Mouse (Mus musculus) stomach, embryonic 16.5 days (tissue): ENCODE measurements around the gene Jhy. TPM values are rescaled to one million over a fixed set of nuclear protein-coding genes. Genes with fewer than 3 reads are reported as not detected.
A peak's percentile ranks its signal among the peaks of the same experiment; 100 is the strongest.

Experiments
- ATAC-seq: fragments of 200-750 bp; cut with Nextera tagmentation; 2 replicates; pipeline ENCODE4 v1.8.0; 2017; ENCODE audit warnings: moderate number of reproducible peaks, moderate TSS enrichment; ENCODE audit not compliant: insufficient read depth, low FRiP score
- H3K27ac ChIP-seq: fragments of 300-500 bp; sonication (generic); 2 replicates; pipeline ENCODE4 v1.5.1; 2014; ENCODE audit warnings: low read length
- H3K27me3 ChIP-seq: fragments of 300-500 bp; sonication (generic); 2 replicates; pipeline ENCODE4 v1.6.1; 2014; ENCODE audit warnings: low read length, control low read depth, mixed read lengths; ENCODE audit not compliant: control insufficient read depth, insufficient read depth
- H3K36me3 ChIP-seq: fragments of 300-500 bp; sonication (generic); 2 replicates; pipeline ENCODE4 v1.6.1; 2014; ENCODE audit warnings: low read length; ENCODE audit not compliant: control insufficient read depth, insufficient read depth
- H3K4me1 ChIP-seq: fragments of 300-500 bp; sonication (generic); 2 replicates; pipeline ENCODE4 v1.6.1; 2014; ENCODE audit warnings: low read length, control low read depth, mixed read lengths; ENCODE audit not compliant: control insufficient read depth, insufficient read depth
- H3K4me2 ChIP-seq: fragments of 300-500 bp; sonication (generic); 2 replicates; pipeline ENCODE4 v1.6.1; 2014; ENCODE audit warnings: low read depth, low read length, mixed read lengths
- H3K4me3 ChIP-seq: fragments of 300-500 bp; sonication (generic); replicated peaks from 2 replicates; pipeline ENCODE4 v1.5.1; 2014; ENCODE audit warnings: mild to moderate bottlenecking, low read length
- H3K9ac ChIP-seq: fragments of 300-500 bp; sonication (generic); 2 replicates; pipeline ENCODE4 v1.6.1; 2014; ENCODE audit warnings: low read length
- H3K9me3 ChIP-seq: fragments of 300-500 bp; sonication (generic); replicated peaks from 2 replicates; pipeline ENCODE4 v1.6.1; 2016; ENCODE audit warnings: low read length, control low read depth; ENCODE audit not compliant: control insufficient read depth
- WGBS: fragments of 180-500 bp; shearing (Covaris S2); extraction: QIAGEN DNeasy Blood & Tissue Kit; methylation state at CpG from one replicate; pipeline ENCODE4 v1.1.7; 2014; 5-methylcytosine and 5-hydroxymethylcytosine counted together
- polyA plus RNA-seq: library from polyadenylated mRNA; unstranded; fragments of >200 nt; fragmentation: Nextera tagmentation; extraction: Ambion mirVana; gene quantifications from 2 replicates; pipeline ENCODE4 v1.2.1, GENCODE M21; 2015

The Jhy gene
- polyA plus RNA-seq, 1 experiment from 2014 or later: not detected

GRCm38 (mm10) chr9:40989940-40990588 is 26.1 kb upstream of the Jhy start:
- no peak for ATAC-seq
- H3K36me3 ChIP-seq: no peaks in the 10 kb centered on the region
- no peaks in the 10 kb centered on the region for H3K9me3 ChIP-seq
- H3K4me1 ChIP-seq: no peaks in the 10 kb centered on the region
- H3K27me3 ChIP-seq: no peaks in the 10 kb centered on the region
- no peak overlapping the region for H3K9ac ChIP-seq
- 39% methylated on average over 4 of the region's 4 CpGs for WGBS
- no peak overlapping the region for H3K27ac ChIP-seq
- no peak overlapping the region for H3K4me2 ChIP-seq
- H3K4me3 ChIP-seq: no peak overlapping the region

GRCm38 (mm10) chr9:40984313-40984712 is 20.4 kb upstream of the Jhy start:
- ATAC-seq: no peak
- Histone ChIP-seq H3K9me3 (no peaks in the 10 kb centered on the region), H3K4me1 (no peaks in the 10 kb centered on the region), H3K27me3 (no peaks in the 10 kb centered on the region), H3K27ac (no peak overlapping the region), H3K4me2 (no peak overlapping the region), H3K9ac (no peak overlapping the region), H3K4me3 (no peak overlapping the region), H3K36me3 (no peaks in the 10 kb centered on the region)
- 68% methylated on average over 3 of the region's 3 CpGs for WGBS

- no peak overlapping the region for H3K27ac ChIP-seq
- H3K4me3 ChIP-seq: no peak overlapping the region
- no peak overlapping the region for H3K9ac ChIP-seq
- no peak overlapping the region for H3K4me2 ChIP-seq
- H3K9me3 ChIP-seq: no peaks in the 10 kb centered on the region
- no peaks in the 10 kb centered on the region for H3K4me1 ChIP-seq
- 70% methylated on average over 3 of the region's 3 CpGs for WGBS
- ATAC-seq: no peak
- no peaks in the 10 kb centered on the region for H3K27me3 ChIP-seq
- H3K36me3 ChIP-seq: no peaks in the 10 kb centered on the region
Observed at GRCm38 (mm10) chr9:40983758-40984157, 19.8 kb upstream of the Jhy start.

- Histone ChIP-seq H3K4me1 (no peaks in the 10 kb centered on the region), H3K27ac (no peak overlapping the region), H3K9me3 (no peaks in the 10 kb centered on the region), H3K36me3 (no peaks in the 10 kb centered on the region), H3K27me3 (no peaks in the 10 kb centered on the region), H3K9ac (no peak overlapping the region), H3K4me3 (no peak overlapping the region), H3K4me2 (no peak overlapping the region)
- no peak for ATAC-seq
- WGBS: 36% methylated on average over 6 of the region's 6 CpGs
Observed at GRCm38 (mm10) chr9:40982480-40982879, 18.6 kb upstream of the Jhy start.

- ATAC-seq: no peak
- Histone ChIP-seq H3K27ac (no peak overlapping the region), H3K4me3 (no peak overlapping the region), H3K4me1 (no peaks in the 10 kb centered on the region), H3K4me2 (no peak overlapping the region), H3K9ac (no peak overlapping the region), H3K27me3 (no peaks in the 10 kb centered on the region), H3K9me3 (no peaks in the 10 kb centered on the region), H3K36me3 (no peaks in the 10 kb centered on the region)
- WGBS: 68% methylated on average over 11 of the region's 11 CpGs
Observed at GRCm38 (mm10) chr9:40974042-40974801, 10.3 kb upstream of the Jhy start.

GRCm38 (mm10) chr9:40964418-40964714 is 448 bp upstream of the Jhy start:
- peak overlapping the region; percentile 77 for H3K4me2 ChIP-seq
- H3K4me3 ChIP-seq: peak overlapping the region; percentile 42
- no peaks in the 10 kb centered on the region for H3K9me3 ChIP-seq
- peaks cover 3% of the 10 kb centered on the region for H3K4me1 ChIP-seq
- H3K27ac ChIP-seq: no peak overlapping the region
- no peaks in the 10 kb centered on the region for H3K36me3 ChIP-seq
- H3K9ac ChIP-seq: no peak overlapping the region
- H3K27me3 ChIP-seq: peaks cover 14% of the 10 kb centered on the region
- 29% methylated on average over 7 of the region's 7 CpGs for WGBS
- ATAC-seq: no peak

- H3K4me1 ChIP-seq: peaks cover 3% of the 10 kb centered on the region
- WGBS: 77% methylated on average over 3 of the region's 3 CpGs
- no peaks in the 10 kb centered on the region for H3K9me3 ChIP-seq
- H3K4me3 ChIP-seq: no peak overlapping the region
- no peak for ATAC-seq
- H3K36me3 ChIP-seq: no peaks in the 10 kb centered on the region
- H3K27me3 ChIP-seq: peaks cover 14% of the 10 kb centered on the region
- H3K27ac ChIP-seq: no peak overlapping the region
- no peak overlapping the region for H3K4me2 ChIP-seq
- H3K9ac ChIP-seq: no peak overlapping the region
Observed at GRCm38 (mm10) chr9:40961401-40961800, 2.5 kb downstream of the Jhy start.

GRCm38 (mm10) chr9:40949039-40949615 is 14.8 kb downstream of the Jhy start:
- Histone ChIP-seq H3K4me2 (no peak overlapping the region), H3K27ac (no peak overlapping the region), H3K4me3 (no peak overlapping the region), H3K36me3 (no peaks in the 10 kb centered on the region), H3K27me3 (no peaks in the 10 kb centered on the region), H3K9ac (no peak overlapping the region), H3K9me3 (no peaks in the 10 kb centered on the region), H3K4me1 (no peaks in the 10 kb centered on the region)
- WGBS: 54% methylated on average over 18 of the region's 18 CpGs
- ATAC-seq: no peak

GRCm38 (mm10) chr9:40948473-40948872 is 15.4 kb downstream of the Jhy start:
- H3K4me2 ChIP-seq: no peak overlapping the region
- H3K27ac ChIP-seq: no peak overlapping the region
- no peak overlapping the region for H3K9ac ChIP-seq
- H3K27me3 ChIP-seq: no peaks in the 10 kb centered on the region
- 92% methylated on average over 6 of the region's 6 CpGs for WGBS
- no peaks in the 10 kb centered on the region for H3K36me3 ChIP-seq
- no peak overlapping the region for H3K4me3 ChIP-seq
- H3K4me1 ChIP-seq: no peaks in the 10 kb centered on the region
- ATAC-seq: no peak
- H3K9me3 ChIP-seq: no peaks in the 10 kb centered on the region
